Mouse (Mus musculus) CD4-positive, CD25-positive, alpha-beta regulatory T cell, adult 2 months (primary cell): ENCODE measurements around the gene Zfp791.
"Not testable (repeated sequence)": the region's sequence is repeated elsewhere in the genome, so short reads cannot be mapped to it uniquely, and the experiment has no call there.

Experiments used
- DNase-seq: peaks from one replicate; pipeline ENCODE4 v3.0.0-alpha.2; 2012; ENCODE audit warnings: low read depth, low spot score

Gene Zfp791

DNA sequence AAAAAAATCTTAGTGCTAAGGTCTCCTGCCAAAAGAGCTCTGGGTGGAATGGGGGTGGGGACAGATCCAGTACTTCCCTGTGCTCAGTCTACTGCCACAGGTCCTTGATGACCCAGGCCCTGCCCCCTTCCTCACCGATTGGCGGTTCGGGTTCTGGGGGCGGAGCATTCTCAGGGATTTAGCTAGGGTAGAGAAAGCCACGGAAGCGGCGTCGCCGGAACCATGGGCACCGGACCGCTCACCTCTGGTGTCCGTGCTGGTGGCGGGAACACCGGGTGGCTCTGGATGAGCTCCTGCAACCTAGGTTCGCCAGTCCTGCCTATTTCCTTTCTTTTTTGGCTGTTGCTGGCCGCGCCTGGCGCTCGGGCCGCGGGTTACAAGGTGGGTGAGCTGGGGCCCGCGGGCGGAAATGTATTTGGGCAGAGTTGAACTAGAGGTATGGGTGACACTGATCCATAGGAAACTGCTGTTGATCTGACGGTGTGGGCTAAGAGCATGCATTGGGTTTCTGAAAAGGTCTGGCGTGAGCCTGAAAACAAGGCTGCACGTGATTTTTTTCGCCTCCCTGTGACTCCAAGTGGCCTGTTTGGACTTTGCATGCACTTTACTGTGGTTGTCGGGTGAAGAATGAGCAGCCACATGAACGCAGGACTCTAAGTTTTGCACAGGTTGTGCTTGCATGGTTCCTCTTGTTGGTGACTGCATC is 39.6 kb downstream of the Zfp791 start, which contains the start of gene Man2b1:
Man2b1 (plus strand) TSS at position 163 of the 706 bp plus-strand sequence.
- DNase-seq: peak; percentile 91

DNA sequence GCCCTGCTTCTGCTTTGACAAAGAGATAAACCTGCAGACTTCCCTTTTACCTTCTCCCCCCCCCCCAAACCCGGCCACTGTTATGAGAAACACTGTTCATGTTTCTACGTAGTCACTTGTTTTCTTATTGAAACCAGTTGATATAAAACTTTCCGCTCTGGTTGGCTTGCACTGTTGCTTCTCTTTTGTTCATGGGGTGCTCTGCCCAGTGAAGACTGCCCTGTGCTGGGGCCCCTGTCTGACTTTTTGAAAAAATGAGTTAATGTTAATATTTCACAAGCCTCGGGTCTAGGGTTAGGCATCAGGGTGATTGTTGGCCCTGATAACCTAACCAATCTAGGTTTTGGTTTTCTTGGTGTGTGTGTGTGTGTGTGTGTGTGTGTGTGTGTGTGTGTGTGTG is 40.7 kb downstream of the Zfp791 start:
- not testable (repeated sequence) for DNase-seq

DNA sequence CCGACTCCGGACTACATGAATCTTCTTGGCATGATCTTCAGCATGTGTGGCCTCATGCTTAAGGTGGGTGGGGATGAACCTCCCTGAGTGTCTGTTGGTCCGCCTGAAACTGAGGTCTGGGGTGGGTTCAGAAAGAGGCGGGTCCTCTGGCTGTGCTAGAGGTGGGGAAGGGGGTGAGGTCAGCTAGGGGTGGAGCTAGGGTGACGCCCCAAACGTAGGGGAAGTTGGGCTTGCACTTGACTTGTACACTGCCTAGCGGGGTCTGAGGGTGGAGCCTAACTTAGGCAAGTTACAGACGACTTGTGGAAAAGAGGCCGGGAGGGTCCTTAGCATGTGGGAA is 41.7 kb downstream of the Zfp791 start, which contains the start of gene Wdr83:
Wdr83 (minus strand) TSS at position 91 of the 340 bp plus-strand sequence.
- DNase-seq: peak; percentile 67

DNA sequence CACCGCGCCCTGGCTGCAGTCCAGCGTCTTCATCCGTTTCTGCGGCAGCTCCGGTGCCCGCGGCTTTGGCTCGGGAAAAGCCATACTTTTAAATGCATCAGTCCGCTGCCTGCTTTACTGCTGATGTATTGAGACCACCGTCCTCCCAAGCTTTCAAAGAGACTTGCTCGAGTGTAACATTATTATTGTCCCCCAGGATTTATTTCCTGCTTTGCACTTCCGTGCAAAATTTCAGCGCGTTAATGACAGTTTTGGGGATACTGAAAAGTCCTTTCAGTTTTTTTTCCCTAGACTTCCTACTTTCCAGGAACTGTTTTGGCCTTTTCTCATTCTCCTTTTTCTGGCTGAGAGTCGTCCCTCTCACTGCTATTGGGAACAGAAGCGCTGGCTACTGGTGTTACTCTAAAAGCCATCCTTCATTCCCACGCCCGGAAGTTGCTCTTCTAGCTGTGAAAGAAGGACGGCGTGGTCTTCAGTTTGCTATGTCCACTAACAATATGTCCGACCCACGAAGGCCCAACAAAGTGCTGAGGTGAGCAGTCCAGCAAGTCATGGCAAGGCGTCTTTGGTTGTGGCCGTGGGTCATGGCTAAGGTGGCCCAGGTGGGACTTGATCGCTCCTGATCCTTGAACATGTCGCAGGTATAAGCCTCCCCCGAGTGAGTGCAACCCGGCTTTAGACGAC is 42.2 kb downstream of the Zfp791 start, which contains the start of gene Wdr83os:
Wdr83os (plus strand) TSS at position 209 of the 684 bp plus-strand sequence.
- DNase-seq: peak; percentile 79

DNA sequence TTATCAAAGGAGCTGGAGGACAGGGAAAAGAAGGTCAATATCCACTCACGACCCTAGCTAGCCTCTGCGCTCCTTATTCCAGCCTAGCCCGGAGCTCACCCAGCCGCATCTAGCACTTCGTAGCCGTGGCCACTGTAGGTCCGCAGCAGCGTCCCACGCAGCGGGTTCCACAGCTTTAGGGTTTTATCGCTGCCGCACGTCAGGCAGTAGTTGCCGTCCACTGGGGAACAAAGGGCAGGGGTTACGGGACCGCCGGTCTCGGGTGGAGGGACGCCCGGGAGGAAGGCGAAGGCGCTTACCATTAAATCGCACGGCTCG is 42.7 kb downstream of the Zfp791 start:
- no peak for DNase-seq

DNA sequence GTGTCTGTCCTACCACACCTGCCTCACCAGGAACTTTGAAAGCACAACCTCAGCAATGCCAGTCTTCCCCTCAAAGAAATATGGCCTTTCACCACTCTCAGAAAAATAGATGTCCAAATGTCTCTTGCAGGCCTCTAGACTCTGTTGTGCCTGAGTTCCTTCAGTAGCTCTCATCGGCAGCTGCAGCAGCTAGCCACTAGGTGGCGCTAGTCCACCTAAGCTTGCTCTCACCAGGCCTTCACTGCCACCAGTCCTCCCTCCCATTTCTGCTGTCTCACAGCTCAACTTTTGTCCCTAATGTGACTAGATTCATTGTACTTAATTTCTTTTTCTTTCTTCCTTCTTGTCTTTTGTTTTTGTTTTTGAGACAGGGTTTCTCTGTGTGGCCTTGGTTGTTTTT is 45.9 kb downstream of the Zfp791 start:
- DNase-seq: peak; percentile 90

DNA sequence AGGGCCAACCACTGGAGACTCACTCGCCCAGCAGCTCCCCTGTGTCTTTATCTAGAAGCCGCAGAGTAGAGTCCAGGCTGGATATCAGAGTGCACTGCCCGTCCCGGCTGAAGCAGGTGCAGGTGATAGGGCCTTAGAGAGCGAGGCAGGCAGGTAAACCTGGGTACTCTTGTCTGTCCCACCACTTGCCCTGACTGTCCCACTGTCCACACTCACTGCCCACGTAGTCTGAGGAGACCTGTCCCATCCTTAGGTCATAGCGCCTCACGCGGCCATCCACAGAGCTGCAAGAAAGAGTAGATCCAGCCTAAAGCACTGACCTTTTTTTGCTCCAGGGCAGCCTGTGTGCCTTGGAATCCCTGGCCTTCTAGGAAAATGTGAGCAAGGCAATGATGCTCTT is 46.9 kb downstream of the Zfp791 start:
- DNase-seq: no peak

DNA sequence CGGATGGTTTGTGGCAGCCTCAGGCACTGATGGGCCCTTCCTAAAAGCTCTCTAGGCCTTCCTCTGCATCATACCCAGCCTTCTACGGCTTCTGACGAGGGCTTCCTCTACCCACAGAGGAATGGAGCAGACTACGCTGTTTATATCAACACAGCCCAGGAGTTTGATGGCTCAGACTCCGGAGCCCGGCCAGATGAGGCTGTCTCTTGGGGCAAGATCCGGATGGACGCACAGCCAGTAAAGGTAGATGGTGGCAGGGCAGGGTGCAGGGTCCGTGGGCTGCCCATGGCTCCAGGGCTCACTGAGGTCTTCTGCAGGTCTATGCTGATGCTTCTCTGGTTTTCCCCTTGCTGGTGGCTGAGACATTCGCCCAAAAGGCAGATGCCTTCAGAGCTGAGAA is 48.3 kb downstream of the Zfp791 start:
- no peak for DNase-seq

DNA sequence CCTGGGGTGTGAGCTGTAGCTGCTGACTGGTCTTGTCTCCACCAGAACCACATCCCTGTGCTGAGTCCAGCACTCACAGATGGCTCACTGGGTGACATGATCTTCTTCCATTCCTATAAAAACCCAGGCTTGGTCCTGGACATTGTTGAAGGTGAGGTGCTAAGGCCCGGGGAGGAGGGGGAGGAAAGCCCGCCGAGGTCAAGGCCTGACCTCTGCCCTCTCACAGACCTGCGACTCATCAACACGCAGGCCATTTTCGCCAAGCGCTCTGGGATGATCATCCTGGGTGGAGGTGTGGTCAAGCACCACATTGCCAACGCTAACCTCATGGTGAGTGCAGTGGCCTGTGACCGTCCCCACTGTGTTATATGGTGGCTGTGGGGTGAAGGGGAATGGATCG is 48.7 kb downstream of the Zfp791 start:
- DNase-seq: no peak

DNA sequence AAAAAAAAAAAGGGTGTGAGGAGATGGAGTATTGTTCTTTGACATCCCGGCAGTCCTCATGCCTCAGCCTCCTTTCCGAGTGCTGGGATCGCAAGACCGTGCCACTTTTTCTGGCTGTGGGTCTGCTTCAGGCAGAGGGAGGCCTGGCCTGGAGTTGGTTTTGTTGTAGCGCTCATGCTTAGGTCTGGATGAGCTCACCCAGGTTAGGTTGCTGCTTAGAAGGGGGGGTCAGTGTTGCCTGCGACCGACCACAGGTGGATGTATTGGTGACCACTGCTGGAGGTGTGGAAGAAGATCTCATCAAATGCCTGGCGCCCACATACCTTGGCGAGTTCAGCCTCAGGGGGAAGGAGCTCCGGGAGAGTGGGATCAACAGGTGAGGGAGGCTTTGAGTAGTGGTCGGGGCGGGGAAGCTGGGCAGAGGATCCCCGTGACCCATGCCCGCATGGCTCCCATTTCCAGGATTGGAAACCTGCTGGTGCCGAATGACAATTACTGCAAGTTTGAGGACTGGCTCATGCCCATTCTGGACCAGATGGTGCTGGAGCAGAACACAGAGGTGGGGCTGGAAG is 49.8 kb downstream of the Zfp791 start:
- DNase-seq: no peak

DNA sequence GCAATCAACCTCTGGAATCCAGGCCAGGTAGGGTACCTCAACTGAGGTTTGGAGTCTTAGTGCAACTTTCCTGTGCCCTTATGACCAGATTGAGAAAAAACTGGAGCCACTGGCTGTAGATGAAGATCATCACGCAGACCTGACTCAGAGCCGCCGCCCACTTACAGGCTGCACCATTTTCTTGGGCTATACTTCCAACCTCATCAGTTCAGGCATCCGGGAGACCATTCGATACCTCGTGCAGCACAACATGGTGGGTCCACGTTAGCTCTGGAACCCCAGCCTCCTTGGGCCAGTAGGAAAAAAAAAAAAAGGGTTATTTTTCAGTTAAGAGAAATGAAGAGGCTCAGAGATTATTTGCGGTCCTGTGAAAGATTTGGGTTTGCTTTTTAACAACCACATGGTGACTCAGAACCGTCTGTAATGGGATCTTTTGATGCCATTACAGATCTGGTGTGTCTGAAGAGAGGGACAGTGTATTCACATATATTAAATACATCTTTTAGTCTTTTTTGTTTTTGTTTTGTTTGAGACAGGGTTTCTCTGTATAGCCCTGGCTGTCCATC is 50.4 kb downstream of the Zfp791 start:
- DNase-seq: peak; percentile 35

DNA sequence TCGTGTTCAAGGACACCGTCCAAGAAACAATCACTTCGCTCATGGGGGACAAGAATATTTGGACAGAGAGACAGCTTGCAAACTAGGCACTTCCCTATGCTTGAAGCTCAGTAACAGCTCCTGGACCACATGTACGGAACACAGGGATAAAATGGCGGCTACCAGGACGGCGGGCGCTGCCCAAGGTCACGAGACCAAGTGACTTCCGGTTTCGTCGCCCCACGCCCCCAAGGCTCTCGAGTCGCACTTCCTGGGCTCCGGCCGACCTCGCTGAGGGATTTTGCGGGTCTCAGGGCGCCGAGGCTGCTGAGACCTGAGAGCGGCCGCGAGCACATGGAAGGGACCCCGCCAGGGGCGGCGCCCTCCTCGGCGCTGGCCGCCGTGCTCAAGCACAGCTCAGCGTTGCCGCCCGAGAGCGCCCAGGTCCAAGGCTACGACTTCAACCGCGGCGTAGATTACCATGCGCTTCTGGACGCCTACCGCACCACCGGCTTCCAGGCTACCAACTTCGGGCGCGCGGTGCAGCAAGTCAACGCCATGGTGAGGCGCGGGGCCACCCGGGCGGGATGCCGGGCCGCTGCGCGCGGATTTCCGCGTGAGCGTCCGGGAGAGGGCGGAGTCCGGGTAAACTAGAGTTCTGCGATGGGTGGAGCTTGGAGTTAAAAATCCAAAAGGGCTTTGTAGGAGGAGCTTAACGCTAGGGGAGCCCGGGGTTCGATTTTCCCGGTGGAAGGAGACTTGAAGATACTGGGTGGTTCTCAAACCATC is 51.2 kb downstream of the Zfp791 start, which contains the start of gene Dhps:
Dhps (plus strand) TSS at position 244 of the 768 bp plus-strand sequence.
- DNase-seq: peak; percentile 94

DNA sequence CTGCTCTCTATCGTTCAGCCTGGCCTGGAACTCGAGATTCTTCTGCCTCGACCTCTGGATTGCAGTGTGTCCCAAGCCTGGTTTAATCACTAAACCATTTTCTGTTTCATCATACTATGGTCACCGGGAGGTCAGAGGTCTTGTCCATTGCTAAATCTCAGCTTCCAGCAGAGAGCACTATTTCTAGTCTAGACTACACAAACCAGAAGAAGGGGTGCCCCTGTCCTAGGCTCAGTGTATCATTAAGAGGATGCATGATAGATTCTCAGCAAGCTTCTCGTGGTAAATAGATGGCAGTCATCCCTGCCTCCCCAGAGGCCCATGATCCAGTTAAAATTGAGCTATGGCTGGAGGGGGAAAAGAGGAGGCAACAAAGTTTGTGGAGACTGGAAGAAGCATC is 51.9 kb downstream of the Zfp791 start:
- no peak for DNase-seq

DNA sequence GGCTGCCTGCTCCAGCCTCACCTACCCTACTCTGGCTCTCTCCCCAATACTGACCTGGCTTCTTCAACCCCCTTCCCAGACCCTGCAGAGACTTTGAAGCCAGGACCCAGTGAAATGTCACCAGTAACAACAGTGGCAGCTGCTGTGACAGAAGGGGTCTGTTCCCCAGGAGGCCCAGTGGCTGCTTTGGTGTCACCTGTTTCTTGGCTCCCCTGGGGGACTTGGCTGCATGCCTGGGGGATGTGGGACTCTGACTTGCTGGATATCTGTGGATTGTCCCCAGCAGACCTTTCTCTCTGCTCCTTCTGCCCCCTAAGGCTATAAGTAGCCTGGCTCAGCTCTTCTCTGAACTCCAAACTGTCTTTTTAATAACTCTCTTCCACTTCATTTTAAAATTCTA is 54.9 kb downstream of the Zfp791 start, which contains the start of gene Gm5741:
Gm5741 (minus strand) TSS at position 1 of the 400 bp plus-strand sequence.
- no peak for DNase-seq

DNA sequence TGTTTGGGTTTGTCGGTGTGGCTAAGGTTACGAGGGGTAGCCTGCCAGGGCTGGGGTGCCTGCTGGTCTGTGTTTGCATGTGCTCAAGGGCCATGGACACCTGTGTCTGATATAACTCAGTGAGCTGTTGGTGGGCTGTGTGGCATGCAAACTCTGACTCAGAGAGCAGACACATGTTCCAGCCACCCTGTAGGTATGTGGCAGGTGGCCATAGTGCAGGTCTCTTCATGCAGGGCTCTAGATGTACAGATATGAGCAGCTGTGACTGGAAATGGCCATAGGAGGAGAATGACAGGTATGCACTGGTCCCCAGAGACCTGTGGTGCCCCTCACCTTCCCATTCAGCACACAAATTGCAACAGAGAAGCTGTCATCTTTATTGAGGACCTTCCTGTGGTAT is 55.7 kb downstream of the Zfp791 start:
- no peak for DNase-seq

DNA sequence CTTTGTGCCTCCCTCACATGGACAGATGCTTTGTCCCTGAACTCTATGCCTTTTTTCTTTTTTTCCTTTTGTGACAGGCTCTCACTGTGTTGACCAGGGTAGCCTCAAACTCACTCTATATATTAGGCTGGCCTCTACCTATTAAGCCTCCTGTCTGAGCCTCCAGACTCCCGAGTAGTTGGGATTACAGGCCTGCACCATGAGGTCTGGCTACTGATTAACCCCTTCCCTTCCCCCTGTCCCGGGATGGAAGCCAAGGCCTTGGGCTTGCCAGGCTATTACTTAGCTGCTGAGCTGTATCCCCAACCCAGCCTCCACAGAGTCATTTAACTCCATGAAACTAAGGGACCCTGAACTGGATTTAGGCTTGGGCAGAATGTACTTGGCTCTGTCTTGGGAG is 57.7 kb downstream of the Zfp791 start:
- no peak for DNase-seq

DNA sequence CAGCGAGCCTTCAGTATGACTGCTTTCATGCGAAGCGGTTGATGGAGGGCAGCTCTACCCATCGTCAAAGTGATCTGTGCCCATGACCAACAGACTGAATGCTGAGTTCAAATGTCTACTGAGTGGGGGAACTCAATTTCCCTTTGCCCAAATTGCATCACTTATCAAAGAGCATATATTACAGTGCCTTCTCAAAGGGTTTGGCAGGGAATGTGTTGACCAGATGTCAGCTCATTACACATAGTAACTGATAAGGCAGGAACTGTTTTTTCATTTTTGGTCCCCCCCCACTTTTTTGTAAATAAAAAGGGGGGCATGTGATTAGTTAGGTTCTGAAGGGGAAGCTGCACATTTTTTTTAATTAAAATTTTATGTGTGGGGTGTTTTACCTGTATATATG is 60.3 kb downstream of the Zfp791 start:
- DNase-seq: no peak

DNA sequence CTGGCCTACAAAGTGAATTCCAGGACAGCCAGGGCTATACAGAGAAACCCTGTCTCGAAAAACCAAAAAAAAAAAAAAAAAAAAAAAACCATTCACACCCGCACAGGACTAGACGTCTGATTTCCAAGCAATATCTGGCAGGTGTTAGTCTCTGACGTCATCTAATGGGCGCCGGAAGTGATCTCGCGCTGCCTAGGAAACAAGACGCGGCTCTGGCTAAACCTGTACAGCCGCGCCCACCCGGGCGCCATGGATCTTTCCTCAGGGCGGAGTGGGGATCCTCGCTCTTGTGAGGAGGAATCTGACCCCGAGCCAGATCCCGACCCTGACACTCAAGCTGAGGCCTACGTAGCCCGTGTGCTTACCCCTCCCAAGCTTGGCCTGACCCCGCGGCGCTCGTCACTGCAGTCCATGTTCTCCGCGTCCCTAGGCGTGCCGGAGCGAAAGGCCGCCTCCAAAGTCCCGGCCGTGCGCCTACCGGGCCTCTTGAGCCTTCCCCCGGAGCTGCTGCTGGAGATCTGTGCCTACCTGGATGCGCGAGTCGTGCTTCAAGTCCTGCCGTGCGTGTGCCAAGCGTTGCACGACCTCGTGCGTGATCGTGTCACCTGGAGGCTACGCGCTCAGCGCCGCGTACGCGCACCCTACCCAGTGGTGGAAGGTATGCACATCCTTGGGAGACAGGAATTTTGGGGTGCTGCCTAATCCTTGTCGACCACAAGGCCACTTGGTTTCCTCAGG is 62.8 kb downstream of the Zfp791 start, which contains the start of gene Fbxw9:
Fbxw9 (plus strand) TSS at position 177 of the 738 bp plus-strand sequence.
- peak; percentile 94 for DNase-seq
